Mouse (Mus musculus): ENCODE measurements around the gene Prok2. TPM values are rescaled to one million over a fixed set of nuclear protein-coding genes. Genes with fewer than 3 reads are reported as not detected.

Prok2 gene
- polyA plus RNA-seq, 1 experiment from 2014 or later: not detected

- H3K36me3 ChIP-seq (ENCODE audit: control insufficient read depth, insufficient read depth, low read length): no peaks in the 10 kb centered on the region
- no peak for ATAC-seq (ENCODE audit: insufficient number of reproducible peaks, insufficient read depth, low FRiP score, low read depth)
Measured at GRCm38 (mm10) chr6:99715191-99715590, 11.0 kb downstream of the Prok2 start.

GRCm38 (mm10) chr6:99713256-99713655 lies 12.9 kb downstream of the Prok2 start:
- WGBS: 82% methylated on average over 5 of the region's 5 CpGs
- no peaks in the 10 kb centered on the region for H3K27me3 ChIP-seq (ENCODE audit: control insufficient read depth, insufficient read depth, low read length)
- H3K9me3 ChIP-seq (ENCODE audit: control insufficient read depth, low read depth, low read length): no peaks in the 10 kb centered on the region
- no peak overlapping the region for H3K4me3 ChIP-seq (ENCODE audit: low read depth, low read length)
- H3K36me3 ChIP-seq (ENCODE audit: control insufficient read depth, insufficient read depth, low read length): no peaks in the 10 kb centered on the region
- ATAC-seq (ENCODE audit: insufficient number of reproducible peaks, insufficient read depth, low FRiP score, low read depth): no peak
- H3K4me1 ChIP-seq (ENCODE audit: control insufficient read depth, insufficient read depth, low read length): no peaks in the 10 kb centered on the region
- no peak overlapping the region for H3K9ac ChIP-seq (replicated peaks; ENCODE audit: low read depth, low read length)
- H3K27ac ChIP-seq (ENCODE audit: low read length): no peak overlapping the region
- no peak overlapping the region for H3K4me2 ChIP-seq (replicated peaks; ENCODE audit: low read depth, low read length)

More at GRCm38 (mm10) chr6:99715191-99715590, 11.0 kb downstream of the Prok2 start:
- 63% methylated on average over 6 of the region's 6 CpGs for WGBS
- Histone ChIP-seq H3K4me3 (ENCODE audit: low read depth, low read length) (no peak overlapping the region), H3K9ac (replicated peaks; ENCODE audit: low read depth, low read length) (no peak overlapping the region), H3K4me1 (ENCODE audit: control insufficient read depth, insufficient read depth, low read length) (no peaks in the 10 kb centered on the region), H3K27me3 (ENCODE audit: control insufficient read depth, insufficient read depth, low read length) (no peaks in the 10 kb centered on the region), H3K4me2 (replicated peaks; ENCODE audit: low read depth, low read length) (no peak overlapping the region), H3K27ac (ENCODE audit: low read length) (no peak overlapping the region), H3K9me3 (ENCODE audit: control insufficient read depth, low read depth, low read length) (no peaks in the 10 kb centered on the region)

GRCm38 (mm10) chr6:99711576-99712101 lies 14.6 kb downstream of the Prok2 start:
- no peak for ATAC-seq (ENCODE audit: insufficient number of reproducible peaks, insufficient read depth, low FRiP score, low read depth)
- Histone ChIP-seq H3K36me3 (ENCODE audit: control insufficient read depth, insufficient read depth, low read length) (no peaks in the 10 kb centered on the region), H3K4me2 (replicated peaks; ENCODE audit: low read depth, low read length) (no peak overlapping the region), H3K27ac (ENCODE audit: low read length) (no peak overlapping the region), H3K4me1 (ENCODE audit: control insufficient read depth, insufficient read depth, low read length) (no peaks in the 10 kb centered on the region), H3K9ac (replicated peaks; ENCODE audit: low read depth, low read length) (no peak overlapping the region), H3K4me3 (ENCODE audit: low read depth, low read length) (no peak overlapping the region), H3K9me3 (ENCODE audit: control insufficient read depth, low read depth, low read length) (no peaks in the 10 kb centered on the region), H3K27me3 (ENCODE audit: control insufficient read depth, insufficient read depth, low read length) (no peaks in the 10 kb centered on the region)
- 62% methylated on average over 11 of the region's 11 CpGs for WGBS

GRCm38 (mm10) chr6:99700484-99700883 lies 25.7 kb downstream of the Prok2 start:
- Histone ChIP-seq H3K4me2 (replicated peaks; ENCODE audit: low read depth, low read length) (no peak overlapping the region), H3K36me3 (ENCODE audit: control insufficient read depth, insufficient read depth, low read length) (no peaks in the 10 kb centered on the region), H3K9me3 (ENCODE audit: control insufficient read depth, low read depth, low read length) (no peaks in the 10 kb centered on the region), H3K4me3 (ENCODE audit: low read depth, low read length) (no peak overlapping the region), H3K27me3 (ENCODE audit: control insufficient read depth, insufficient read depth, low read length) (no peaks in the 10 kb centered on the region), H3K4me1 (ENCODE audit: control insufficient read depth, insufficient read depth, low read length) (no peaks in the 10 kb centered on the region; the same call in 1 of the 2 replicates), H3K27ac (ENCODE audit: low read length) (no peak overlapping the region), H3K9ac (replicated peaks; ENCODE audit: low read depth, low read length) (no peak overlapping the region)
- WGBS: 54% methylated on average over 3 of the region's 3 CpGs
- no peak for ATAC-seq (ENCODE audit: insufficient number of reproducible peaks, insufficient read depth, low FRiP score, low read depth)

GRCm38 (mm10) chr6:99692916-99693841 lies 33.0 kb downstream of the Prok2 start:
- Histone ChIP-seq H3K4me2 (replicated peaks; ENCODE audit: low read depth, low read length) (peak overlapping the region; percentile 92), H3K9ac (replicated peaks; ENCODE audit: low read depth, low read length) (peak overlapping the region; percentile 68), H3K4me1 (ENCODE audit: control insufficient read depth, insufficient read depth, low read length) (peaks cover 9% of the 10 kb centered on the region; the same call in 1 of the 2 replicates), H3K27ac (ENCODE audit: low read length) (no peak overlapping the region), H3K9me3 (ENCODE audit: control insufficient read depth, low read depth, low read length) (no peaks in the 10 kb centered on the region), H3K27me3 (ENCODE audit: control insufficient read depth, insufficient read depth, low read length) (peaks cover 14% of the 10 kb centered on the region; the same call in 1 of the 2 replicates), H3K4me3 (ENCODE audit: low read depth, low read length) (peak overlapping the region; percentile 63), H3K36me3 (ENCODE audit: control insufficient read depth, insufficient read depth, low read length) (no peaks in the 10 kb centered on the region)
- ATAC-seq (ENCODE audit: insufficient number of reproducible peaks, insufficient read depth, low FRiP score, low read depth): no peak; the same call in 1 of the 2 replicates
- 2% methylated on average over 97 of the region's 110 CpGs for WGBS

GRCm38 (mm10) chr6:99692206-99692915 lies 33.8 kb downstream of the Prok2 start, which contains the start of gene Gpr27:
TSS of gene Gpr27 (plus strand) at chr6:99692679.
- H3K4me2 ChIP-seq (replicated peaks; ENCODE audit: low read depth, low read length): peak within 1 kb of the TSS; percentile 92
- H3K36me3 ChIP-seq (ENCODE audit: control insufficient read depth, insufficient read depth, low read length): no peaks in the 10 kb centered on the region
- H3K4me3 ChIP-seq (ENCODE audit: low read depth, low read length): peak within 1 kb of the TSS; percentile 63
- H3K27ac ChIP-seq (ENCODE audit: low read length): peak within 1 kb of the TSS; percentile 10; the same call in 1 of the 2 replicates
- ATAC-seq (ENCODE audit: insufficient number of reproducible peaks, insufficient read depth, low FRiP score, low read depth): peak; percentile 70
- peaks cover 9% of the 10 kb centered on the region; the same call in 1 of the 2 replicates for H3K4me1 ChIP-seq (ENCODE audit: control insufficient read depth, insufficient read depth, low read length)
- under 1% methylated on average over 43 of the region's 112 CpGs for WGBS
- peaks cover 14% of the 10 kb centered on the region; the same call in 1 of the 2 replicates for H3K27me3 ChIP-seq (ENCODE audit: control insufficient read depth, insufficient read depth, low read length)
- no peaks in the 10 kb centered on the region for H3K9me3 ChIP-seq (ENCODE audit: control insufficient read depth, low read depth, low read length)
- H3K9ac ChIP-seq (replicated peaks; ENCODE audit: low read depth, low read length): peak within 1 kb of the TSS; percentile 68

- peaks cover 9% of the 10 kb centered on the region; the same call in 1 of the 2 replicates for H3K4me1 ChIP-seq (ENCODE audit: control insufficient read depth, insufficient read depth, low read length)
- H3K36me3 ChIP-seq (ENCODE audit: control insufficient read depth, insufficient read depth, low read length): no peaks in the 10 kb centered on the region
- H3K27ac ChIP-seq (ENCODE audit: low read length): no peak overlapping the region
- H3K9ac ChIP-seq (replicated peaks; ENCODE audit: low read depth, low read length): peak overlapping the region; percentile 68
- H3K27me3 ChIP-seq (ENCODE audit: control insufficient read depth, insufficient read depth, low read length): peaks cover 14% of the 10 kb centered on the region; the same call in 1 of the 2 replicates
- H3K9me3 ChIP-seq (ENCODE audit: control insufficient read depth, low read depth, low read length): no peaks in the 10 kb centered on the region
- H3K4me2 ChIP-seq (replicated peaks; ENCODE audit: low read depth, low read length): peak overlapping the region; percentile 92
- WGBS: 8% methylated on average over 25 of the region's 25 CpGs
- H3K4me3 ChIP-seq (ENCODE audit: low read depth, low read length): peak overlapping the region; percentile 63
- ATAC-seq (ENCODE audit: insufficient number of reproducible peaks, insufficient read depth, low FRiP score, low read depth): no peak
Measured at GRCm38 (mm10) chr6:99691666-99692205, 34.5 kb downstream of the Prok2 start.

GRCm38 (mm10) chr6:99688513-99688912 lies 37.7 kb downstream of the Prok2 start:
- Histone ChIP-seq H3K4me1 (ENCODE audit: control insufficient read depth, insufficient read depth, low read length) (peaks cover 9% of the 10 kb centered on the region; the same call in 1 of the 2 replicates), H3K4me2 (replicated peaks; ENCODE audit: low read depth, low read length) (no peak overlapping the region), H3K4me3 (ENCODE audit: low read depth, low read length) (no peak overlapping the region), H3K27ac (ENCODE audit: low read length) (no peak overlapping the region), H3K9ac (replicated peaks; ENCODE audit: low read depth, low read length) (no peak overlapping the region), H3K9me3 (ENCODE audit: control insufficient read depth, low read depth, low read length) (no peaks in the 10 kb centered on the region; the same call in 1 of the 2 replicates), H3K27me3 (ENCODE audit: control insufficient read depth, insufficient read depth, low read length) (peaks cover 10% of the 10 kb centered on the region; the same call in 1 of the 2 replicates), H3K36me3 (ENCODE audit: control insufficient read depth, insufficient read depth, low read length) (no peaks in the 10 kb centered on the region)
- ATAC-seq (ENCODE audit: insufficient number of reproducible peaks, insufficient read depth, low FRiP score, low read depth): no peak
- WGBS: 77% methylated on average over 6 of the region's 6 CpGs
